ENCODE assay signal across 8 mouse cellular contexts in the genomic region with DNA sequence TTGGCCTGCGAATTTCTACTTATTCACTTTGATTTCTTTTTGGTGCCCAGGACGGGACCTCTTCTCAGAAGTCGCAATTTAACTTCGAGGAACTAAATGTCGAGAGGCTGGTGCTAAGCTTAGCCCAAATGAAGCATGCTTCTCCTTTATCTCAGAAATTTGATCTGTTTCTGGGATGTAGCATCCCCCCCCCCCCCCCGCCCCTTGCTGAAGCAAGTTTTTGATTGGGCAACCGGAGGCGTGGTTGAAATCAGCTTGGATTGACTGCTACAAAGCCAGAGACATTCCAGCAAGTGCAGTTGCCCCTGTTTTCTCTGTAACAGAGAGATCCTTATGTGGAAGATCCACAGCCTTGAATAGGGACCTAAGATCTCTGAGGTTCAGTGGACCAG. TPM values are rescaled to one million over a fixed set of nuclear protein-coding genes. Genes with fewer than 3 reads are reported as not detected.
DNase-seq lines count a peak whose midpoint lies in the region; ATAC-seq lines count a peak whose summit lies in the region.

No protein-coding gene starts in this region.

- H3K36me3 ChIP-seq in heart, embryonic 14.5 days (ENCODE audit: control insufficient read depth, insufficient read depth, low read length), result peaks cover 45% of the 10 kb centered on the region
- peaks cover 16% of the 10 kb centered on the region; the same call in 1 of the 2 replicates for H3K36me3 ChIP-seq in intestine, embryonic 15.5 days
- peaks cover 43% of the 10 kb centered on the region for H3K36me3 ChIP-seq in neural tube, embryonic 12.5 days

- no peaks in the 10 kb centered on the region for H3K27me3 ChIP-seq in heart, embryonic 14.5 days (ENCODE audit: control insufficient read depth, insufficient read depth, low read length)
- no peaks in the 10 kb centered on the region for H3K27me3 ChIP-seq in intestine, embryonic 15.5 days (replicated peaks)
- no peaks in the 10 kb centered on the region for H3K27me3 ChIP-seq in neural tube, embryonic 12.5 days (replicated peaks)

- no peak for ATAC-seq in heart, embryonic 14.5 days (ENCODE audit: insufficient number of reproducible peaks, insufficient read depth, low FRiP score, low read depth)
- ATAC-seq in intestine, embryonic 15.5 days, result no peak
- no peak for ATAC-seq in neural tube, embryonic 12.5 days (ENCODE audit: low FRiP score, low read depth)

- no peak for DNase-seq in heart, postnatal 4 days
- peak; percentile 51 for DNase-seq in embryo, embryonic 11 days
- no peak for DNase-seq in ovary, postnatal 10 days (ENCODE audit: low spot score)
- DNase-seq in kidney, postnatal 25 days, result no peak
- DNase-seq in right cerebral cortex, postnatal 14 days, result no peak

- H3K9me3 ChIP-seq in heart, embryonic 14.5 days (ENCODE audit: control insufficient read depth, low read length), result no peaks in the 10 kb centered on the region
- H3K9me3 ChIP-seq in intestine, embryonic 15.5 days, result no peaks in the 10 kb centered on the region
- no peaks in the 10 kb centered on the region for H3K9me3 ChIP-seq in neural tube, embryonic 12.5 days

- peaks cover 0 to 2% of the 10 kb centered on the region in 2 experiments; a peak in 1 of 4 replicates for H3K4me1 ChIP-seq in heart, embryonic 14.5 days (ENCODE audit: control insufficient read depth in 2 of 2, insufficient read depth in 2 of 2, low read length in 2 of 2)
- peaks cover 5% of the 10 kb centered on the region; the same call in 1 of the 2 replicates for H3K4me1 ChIP-seq in intestine, embryonic 15.5 days (replicated peaks)
- H3K4me1 ChIP-seq in neural tube, embryonic 12.5 days, result no peaks in the 10 kb centered on the region; the same call in 1 of the 2 replicates

- 0 out of 4 replicates have a peak overlapping the region, but pooled peaks of 1 of the 2 experiments have one; percentile 9 for H3K27ac ChIP-seq in heart, embryonic 14.5 days (replicated peaks in 1 of 2; ENCODE audit: control insufficient read depth in 1 of 2, insufficient read depth in 1 of 2, low read depth in 2 of 2, low read length in 2 of 2)
- peak overlapping the region; percentile 56; the same call in 1 of the 2 replicates for H3K27ac ChIP-seq in intestine, embryonic 15.5 days
- no peak overlapping the region for H3K27ac ChIP-seq in neural tube, embryonic 12.5 days

- 36% methylated on average over 8 of the region's 8 CpGs for WGBS in heart, embryonic 14.5 days
- 44% methylated on average over 8 of the region's 8 CpGs for WGBS in intestine, embryonic 15.5 days
- WGBS in neural tube, embryonic 12.5 days, result 38% methylated on average over 8 of the region's 8 CpGs

- H3K9ac ChIP-seq in heart, embryonic 14.5 days (ENCODE audit: low read length), result peak overlapping the region; percentile 55
- peak overlapping the region; percentile 34 for H3K9ac ChIP-seq in intestine, embryonic 15.5 days
- peak overlapping the region; percentile 35; the same call in 1 of the 2 replicates for H3K9ac ChIP-seq in neural tube, embryonic 12.5 days

- H3K4me3 ChIP-seq in heart, embryonic 14.5 days (ENCODE audit: control insufficient read depth in 1 of 2, insufficient read depth in 1 of 2, low read depth in 1 of 2, low read length in 2 of 2), result peak overlapping the region; percentile 27 to 36
- peak overlapping the region; percentile 27 for H3K4me3 ChIP-seq in intestine, embryonic 15.5 days (replicated peaks)
- peak overlapping the region; percentile 16; the same call in 1 of the 2 replicates for H3K4me3 ChIP-seq in neural tube, embryonic 12.5 days

- H3K4me2 ChIP-seq in heart, embryonic 14.5 days (ENCODE audit: low read length), result peak overlapping the region; percentile 67
- peak overlapping the region; percentile 51 for H3K4me2 ChIP-seq in intestine, embryonic 15.5 days (replicated peaks)
- peak overlapping the region; percentile 43 for H3K4me2 ChIP-seq in neural tube, embryonic 12.5 days (replicated peaks)

RNA-seq across cellular contexts. Expression of a gene that starts 22.8 kb away (rescaled TPM):
- 9.2 and 9.4 TPM in 2 replicates for polyA plus RNA-seq in heart, embryonic 14.5 days (2014; fragmentation: Nextera tagmentation; extraction: Ambion mirVana)
- total RNA-seq in heart, postnatal 4 days (2021), result 1 to 10 TPM; 8.2 to 8.3 TPM
- polyA plus RNA-seq in intestine, embryonic 15.5 days (2015; fragmentation: Nextera tagmentation; extraction: Ambion mirVana), result 24.8 and 25.9 TPM in 2 replicates
- polyA plus RNA-seq in neural tube, embryonic 12.5 days (2016; fragmentation: Nextera tagmentation; extraction: Ambion mirVana), result 10.2 and 10.9 TPM in 2 replicates

RNA-seq across cellular contexts. Expression of a gene that starts 22.8 kb away (rescaled TPM):
- polyA plus RNA-seq in heart, embryonic 14.5 days (2014; fragmentation: Nextera tagmentation; extraction: Ambion mirVana), result 10.0 and 11.3 TPM in 2 replicates
- total RNA-seq in heart, postnatal 4 days (2021), result 10 to 100 TPM; 35.7 to 36.0 TPM
- 12.2 and 14.2 TPM in 2 replicates for polyA plus RNA-seq in intestine, embryonic 15.5 days (2015; fragmentation: Nextera tagmentation; extraction: Ambion mirVana)
- 13.0 and 14.0 TPM in 2 replicates for polyA plus RNA-seq in neural tube, embryonic 12.5 days (2016; fragmentation: Nextera tagmentation; extraction: Ambion mirVana)

RNA-seq across cellular contexts. Expression of a gene that starts 40.6 kb away (rescaled TPM):
- 6.9 TPM in 2 replicates for polyA plus RNA-seq in heart, embryonic 14.5 days (2014; fragmentation: Nextera tagmentation; extraction: Ambion mirVana)
- 1 to 10 TPM; 6.5 to 6.9 TPM for total RNA-seq in heart, postnatal 4 days (2021)
- 21.1 and 24.4 TPM in 2 replicates for polyA plus RNA-seq in intestine, embryonic 15.5 days (2015; fragmentation: Nextera tagmentation; extraction: Ambion mirVana)
- polyA plus RNA-seq in neural tube, embryonic 12.5 days (2016; fragmentation: Nextera tagmentation; extraction: Ambion mirVana), result 12.2 TPM in 2 replicates

RNA-seq across cellular contexts. Expression of a gene that starts 52.0 kb away (rescaled TPM):
- polyA plus RNA-seq in heart, embryonic 14.5 days (2014; fragmentation: Nextera tagmentation; extraction: Ambion mirVana), result 0.03 TPM in 2 replicates
- not detected for total RNA-seq in heart, postnatal 4 days (2021)
- 16.7 and 24.3 TPM in 2 replicates for polyA plus RNA-seq in intestine, embryonic 15.5 days (2015; fragmentation: Nextera tagmentation; extraction: Ambion mirVana)
- 0.08 and 0.09 TPM in 2 replicates for polyA plus RNA-seq in neural tube, embryonic 12.5 days (2016; fragmentation: Nextera tagmentation; extraction: Ambion mirVana)

RNA-seq across cellular contexts. Expression of a gene that starts 55.4 kb away (rescaled TPM):
- polyA plus RNA-seq in heart, embryonic 14.5 days (2014; fragmentation: Nextera tagmentation; extraction: Ambion mirVana), result 10.4 and 10.8 TPM in 2 replicates
- 10 to 100 TPM; 23.3 to 24.0 TPM for total RNA-seq in heart, postnatal 4 days (2021)
- polyA plus RNA-seq in intestine, embryonic 15.5 days (2015; fragmentation: Nextera tagmentation; extraction: Ambion mirVana), result 19.1 and 19.9 TPM in 2 replicates
- polyA plus RNA-seq in neural tube, embryonic 12.5 days (2016; fragmentation: Nextera tagmentation; extraction: Ambion mirVana), result 15.7 and 17.4 TPM in 2 replicates
